Mouse (Mus musculus) embryonic facial prominence, embryonic 14.5 days (tissue): Measurements from ENCODE around the gene 1700023F06Rik. TPM values are rescaled to one million over a fixed set of nuclear protein-coding genes. Genes with fewer than 3 reads are reported as not detected.

ENCODE experiments used
- ATAC-seq: fragments of 200-750 bp; cut with Nextera tagmentation; 2 replicates; pipeline ENCODE4 v1.8.0; 2017; ENCODE audit warnings: low read depth, moderate number of reproducible peaks, moderate TSS enrichment
- DNase-seq: peaks from one replicate; pipeline ENCODE4 v3.0.0-alpha.2; 2015; ENCODE audit warnings: low spot score
- H3K27ac ChIP-seq: fragments of 300-500 bp; sonication (generic); replicated peaks from 2 replicates; pipeline ENCODE4 v1.5.1; 2014; ENCODE audit warnings: low read depth, mild to moderate bottlenecking, low read length, moderate library complexity
- H3K27me3 ChIP-seq: fragments of 300-500 bp; sonication (generic); replicated peaks from 2 replicates; pipeline ENCODE4 v1.6.1; 2014; ENCODE audit warnings: low read length; ENCODE audit not compliant: control insufficient read depth, insufficient read depth
- H3K36me3 ChIP-seq: fragments of 300-500 bp; sonication (generic); 2 replicates; pipeline ENCODE4 v1.6.1; 2014; ENCODE audit warnings: low read length, mixed read lengths; ENCODE audit not compliant: control insufficient read depth, insufficient read depth
- H3K4me1 ChIP-seq: fragments of 300-500 bp; sonication (generic); 2 replicates; pipeline ENCODE4 v1.6.1; 2014; ENCODE audit warnings: antibody characterized with exemption, low read length; ENCODE audit not compliant: control insufficient read depth, insufficient read depth
- H3K4me2 ChIP-seq: fragments of 300-500 bp; sonication (generic); 2 replicates; pipeline ENCODE4 v1.6.1; 2014; ENCODE audit warnings: low read depth, mild to moderate bottlenecking, low read length, moderate library complexity, mixed read lengths
- H3K4me3 ChIP-seq: fragments of 300-500 bp; sonication (generic); 2 replicates; pipeline ENCODE4 v1.5.1; 2014; ENCODE audit warnings: low read depth, mild to moderate bottlenecking, low read length
- H3K9ac ChIP-seq: fragments of 300-500 bp; sonication (generic); 2 replicates; pipeline ENCODE4 v1.6.1; 2014; ENCODE audit warnings: low read depth, mild to moderate bottlenecking, low read length, moderate library complexity, mixed read lengths
- H3K9me3 ChIP-seq: fragments of 300-500 bp; sonication (generic); 2 replicates; pipeline ENCODE4 v1.6.1; 2016; ENCODE audit warnings: low read length; ENCODE audit not compliant: control insufficient read depth
- WGBS: fragments of 180-500 bp; shearing (Covaris S2); extraction: QIAGEN DNeasy Blood & Tissue Kit; methylation state at CpG from one replicate; pipeline ENCODE4 v1.1.7; 2014; 5-methylcytosine and 5-hydroxymethylcytosine counted together
- polyA plus RNA-seq: library from polyadenylated mRNA; unstranded; fragments of >200 nt; fragmentation: Nextera tagmentation; extraction: Ambion mirVana; gene quantifications from 2 replicates; pipeline ENCODE4 v1.2.1, GENCODE M21; 2014

1700023F06Rik gene
- polyA plus RNA-seq, 1 experiment from 2014 or later, result 1.6 TPM

DNA sequence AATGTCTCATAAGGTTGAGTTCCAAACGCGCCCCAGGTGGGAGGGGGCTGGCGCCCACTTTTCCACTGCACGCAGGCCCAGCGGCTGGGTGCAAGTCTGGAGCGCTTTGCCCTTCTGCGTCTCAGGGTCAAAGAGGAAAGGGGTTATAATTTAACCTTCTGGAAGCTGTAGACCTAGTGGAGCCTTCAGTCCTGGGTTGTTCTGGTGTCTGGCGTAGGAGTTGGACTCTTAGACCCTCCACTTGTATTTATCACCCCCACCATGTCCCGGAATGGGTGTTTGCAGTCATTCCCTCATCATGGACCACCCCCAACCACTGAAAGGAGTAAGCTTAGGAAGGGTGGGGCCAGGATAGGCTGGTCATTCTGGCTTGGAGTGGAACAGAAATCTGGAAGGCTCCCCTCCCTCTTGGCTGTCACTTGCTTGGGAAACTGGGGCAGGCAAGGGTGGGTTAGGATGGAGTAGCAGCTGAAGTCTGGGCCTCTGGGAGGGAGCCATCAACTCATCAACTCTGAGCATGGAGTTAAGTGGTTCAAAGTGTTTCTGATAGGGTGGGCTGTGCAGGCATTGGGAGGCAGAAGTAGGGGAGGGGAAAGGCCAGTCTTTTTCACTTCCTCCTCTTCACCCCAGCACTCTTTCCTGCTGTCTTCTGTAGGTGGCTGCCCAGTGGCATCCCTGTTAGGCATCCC, 36.5 kb downstream of the 1700023F06Rik start:
- Histone ChIP-seq H3K9ac (no peak overlapping the region), H3K27me3 (peaks cover 36% of the 10 kb centered on the region), H3K36me3 (no peaks in the 10 kb centered on the region), H3K4me1 (no peaks in the 10 kb centered on the region; the same call in 1 of the 2 replicates), H3K4me2 (peak overlapping the region; percentile 98), H3K4me3 (peak overlapping the region; percentile 60; the same call in 1 of the 2 replicates), H3K9me3 (no peaks in the 10 kb centered on the region), H3K27ac (no peak overlapping the region)
- DNase-seq, result no peak
- no peak for ATAC-seq
- 48% methylated on average over 9 of the region's 9 CpGs for WGBS

DNA sequence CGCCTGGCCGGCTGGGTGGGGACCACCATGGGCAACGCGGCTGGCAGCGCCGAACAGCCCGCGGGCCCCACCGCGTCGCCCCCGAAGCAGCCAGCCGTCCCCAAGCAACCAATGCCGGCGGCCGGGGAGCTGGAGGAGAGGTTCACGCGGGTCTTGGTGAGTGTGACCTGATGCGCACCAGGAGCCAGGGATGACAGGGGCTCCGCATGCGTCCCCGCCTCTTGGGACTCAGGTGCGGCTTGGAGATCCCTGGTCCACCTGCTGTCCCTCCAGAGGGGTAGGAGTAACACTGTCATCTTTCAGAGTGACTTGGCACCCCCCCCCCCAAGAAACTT, 37.1 kb downstream of the 1700023F06Rik start:
- peaks cover 36% of the 10 kb centered on the region for H3K27me3 ChIP-seq
- peak overlapping the region; percentile 60 for H3K4me3 ChIP-seq
- ATAC-seq (no peak), DNase-seq (no peak)
- no peak overlapping the region for H3K27ac ChIP-seq
- H3K9me3 ChIP-seq, result no peaks in the 10 kb centered on the region
- H3K36me3 ChIP-seq, result no peaks in the 10 kb centered on the region
- peak overlapping the region; percentile 62 for H3K9ac ChIP-seq
- WGBS, result 0% methylated on average over 7 of the region's 23 CpGs
- H3K4me2 ChIP-seq, result peak overlapping the region; percentile 98
- no peaks in the 10 kb centered on the region; the same call in 1 of the 2 replicates for H3K4me1 ChIP-seq

DNA sequence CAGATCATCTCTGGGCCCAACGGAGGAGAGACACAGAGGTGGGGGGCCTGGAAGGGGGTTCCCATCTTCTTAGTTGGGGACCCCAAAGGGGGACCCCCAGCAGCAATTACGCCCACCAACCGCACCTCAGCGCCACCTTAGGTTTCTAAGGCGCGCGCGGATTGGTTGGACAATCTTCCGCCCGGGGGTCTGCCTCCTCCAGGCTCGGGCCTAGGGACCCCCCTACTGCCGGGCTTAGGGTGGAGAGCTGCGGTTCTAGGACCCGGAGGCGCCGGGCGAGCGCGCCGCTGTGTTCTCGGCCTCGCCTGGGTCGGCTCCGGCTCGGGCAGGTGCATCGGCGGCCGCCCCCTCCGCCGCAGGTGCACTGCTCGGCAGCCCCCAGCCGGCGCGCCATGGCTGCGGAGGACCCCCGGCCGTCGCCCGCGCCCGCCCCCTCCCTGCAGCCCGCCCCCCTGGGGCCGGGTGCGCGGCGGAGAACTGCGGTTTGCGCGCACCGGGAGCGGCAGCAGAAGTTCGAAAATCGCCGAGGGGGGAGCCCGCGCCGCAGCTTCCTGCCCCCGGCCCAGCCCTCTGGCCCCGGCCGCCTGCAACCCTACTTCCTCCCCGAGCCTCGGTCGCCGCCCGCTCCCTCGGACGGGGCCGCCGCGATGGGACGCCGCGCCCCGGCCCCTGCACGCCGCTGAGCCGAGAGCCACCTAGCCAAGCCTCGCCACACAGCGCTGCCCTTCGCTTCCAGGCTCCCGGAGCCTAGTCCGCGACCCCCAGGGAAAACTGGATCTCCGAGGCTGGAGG, 37.7 kb downstream of the 1700023F06Rik start, which contains the start of gene Fmnl1:
TSS of gene Fmnl1 (plus strand) at position 614 of the 792 bp plus-strand sequence.
- no peak for DNase-seq
- Histone ChIP-seq H3K4me1 (no peaks in the 10 kb centered on the region; the same call in 1 of the 2 replicates), H3K9me3 (no peaks in the 10 kb centered on the region), H3K4me3 (peak within 1 kb of the TSS; percentile 60), H3K36me3 (no peaks in the 10 kb centered on the region), H3K27me3 (peaks cover 36% of the 10 kb centered on the region), H3K27ac (no peak within 1 kb of the TSS), H3K9ac (peak within 1 kb of the TSS; percentile 62), H3K4me2 (peak within 1 kb of the TSS; percentile 98)
- ATAC-seq, result peak; percentile 42; the same call in 1 of the 2 replicates
- WGBS, result 4% methylated on average over 14 of the region's 84 CpGs

DNA sequence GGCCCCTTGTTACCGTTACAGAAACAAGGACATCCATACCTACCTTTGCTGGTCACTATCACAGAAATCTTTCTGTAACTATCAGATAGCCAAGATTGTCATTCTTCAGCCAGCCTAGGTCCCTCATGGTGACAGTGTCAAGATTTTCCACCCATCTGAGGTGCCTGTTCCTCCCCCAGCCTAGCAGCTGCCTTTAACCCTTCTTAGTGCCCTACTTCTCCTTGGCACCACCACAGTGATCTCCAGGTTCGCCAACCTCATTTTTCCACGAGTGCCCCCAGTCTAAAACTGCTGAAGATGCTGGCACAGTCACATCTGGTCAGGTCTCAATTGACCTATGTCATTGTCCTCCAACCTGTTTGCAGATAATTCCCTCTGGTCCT, 38.3 kb downstream of the 1700023F06Rik start:
- Histone ChIP-seq H3K4me2 (peak overlapping the region; percentile 98), H3K27ac (no peak overlapping the region), H3K36me3 (no peaks in the 10 kb centered on the region), H3K9ac (no peak overlapping the region), H3K27me3 (peaks cover 36% of the 10 kb centered on the region), H3K4me3 (peak overlapping the region; percentile 60), H3K9me3 (no peaks in the 10 kb centered on the region), H3K4me1 (no peaks in the 10 kb centered on the region; the same call in 1 of the 2 replicates)
- WGBS, result 41% methylated on average over 3 of the region's 3 CpGs
- ATAC-seq (no peak), DNase-seq (no peak)

DNA sequence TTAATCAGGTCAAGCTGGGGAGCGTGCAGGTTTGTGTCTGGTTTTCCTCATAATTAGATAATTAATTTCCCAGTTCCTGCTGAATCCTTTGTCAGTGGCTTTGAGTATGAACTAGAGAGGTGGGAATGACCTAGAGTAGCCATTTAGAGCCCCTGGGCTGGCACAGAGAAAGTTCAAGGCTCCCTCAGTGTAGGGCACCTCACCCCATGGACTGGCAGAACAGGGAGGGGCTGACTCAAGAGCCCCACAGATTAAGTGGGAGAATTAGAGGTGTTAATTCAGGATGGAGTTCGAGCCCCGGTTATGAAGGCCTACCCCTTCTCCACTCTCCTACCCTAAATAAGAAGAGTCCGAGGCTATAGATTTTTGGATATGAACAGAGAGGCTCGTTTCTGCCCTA, 38.7 kb downstream of the 1700023F06Rik start:
- Histone ChIP-seq H3K4me1 (no peaks in the 10 kb centered on the region; the same call in 1 of the 2 replicates), H3K27me3 (peaks cover 36% of the 10 kb centered on the region), H3K36me3 (no peaks in the 10 kb centered on the region), H3K27ac (no peak overlapping the region), H3K9me3 (no peaks in the 10 kb centered on the region), H3K4me3 (no peak overlapping the region), H3K4me2 (no peak overlapping the region), H3K9ac (no peak overlapping the region)
- ATAC-seq (no peak), DNase-seq (no peak)
- WGBS, result 86% methylated on average over 5 of the region's 5 CpGs

DNA sequence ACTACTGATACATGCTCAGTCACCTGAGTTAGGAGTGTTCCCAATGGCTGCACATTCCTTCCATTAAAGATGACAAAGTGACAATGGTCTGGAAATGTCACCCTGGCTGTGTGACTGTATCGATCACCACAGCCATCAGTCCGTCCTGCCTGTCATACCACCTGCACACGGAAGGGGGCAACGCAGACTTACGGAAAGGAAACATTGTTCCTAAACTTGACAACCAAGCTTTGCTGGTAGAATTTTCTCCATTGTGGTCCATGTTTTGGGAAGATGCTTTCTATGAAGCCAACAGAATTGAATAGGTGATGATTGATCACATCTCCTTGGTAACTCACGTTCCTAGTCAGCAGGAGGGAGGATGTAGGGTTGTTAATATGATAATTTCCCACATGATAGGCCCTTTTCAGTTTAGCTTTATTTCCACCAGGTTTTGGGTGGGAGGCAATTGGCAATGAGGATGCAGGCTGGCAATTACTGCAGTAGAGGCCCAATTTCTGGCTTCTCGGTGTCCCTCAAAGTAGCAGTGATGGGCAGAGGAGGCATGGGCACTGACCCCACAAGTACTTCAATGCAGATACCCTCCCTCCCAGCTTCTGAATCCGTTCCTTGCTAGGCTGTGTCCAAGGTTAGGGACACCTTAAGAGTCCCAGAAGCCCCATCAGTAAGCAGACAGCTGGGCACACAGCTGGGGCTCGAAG, 39.5 kb downstream of the 1700023F06Rik start:
- ATAC-seq, result no peak
- 24% methylated on average over 9 of the region's 9 CpGs for WGBS
- H3K36me3 ChIP-seq, result no peaks in the 10 kb centered on the region
- no peaks in the 10 kb centered on the region for H3K9me3 ChIP-seq
- no peak overlapping the region for H3K4me3 ChIP-seq
- DNase-seq, result peak; percentile 72
- no peak overlapping the region for H3K9ac ChIP-seq
- no peaks in the 10 kb centered on the region for H3K4me1 ChIP-seq
- H3K27me3 ChIP-seq, result peaks cover 36% of the 10 kb centered on the region
- no peak overlapping the region for H3K4me2 ChIP-seq
- H3K27ac ChIP-seq, result no peak overlapping the region

DNA sequence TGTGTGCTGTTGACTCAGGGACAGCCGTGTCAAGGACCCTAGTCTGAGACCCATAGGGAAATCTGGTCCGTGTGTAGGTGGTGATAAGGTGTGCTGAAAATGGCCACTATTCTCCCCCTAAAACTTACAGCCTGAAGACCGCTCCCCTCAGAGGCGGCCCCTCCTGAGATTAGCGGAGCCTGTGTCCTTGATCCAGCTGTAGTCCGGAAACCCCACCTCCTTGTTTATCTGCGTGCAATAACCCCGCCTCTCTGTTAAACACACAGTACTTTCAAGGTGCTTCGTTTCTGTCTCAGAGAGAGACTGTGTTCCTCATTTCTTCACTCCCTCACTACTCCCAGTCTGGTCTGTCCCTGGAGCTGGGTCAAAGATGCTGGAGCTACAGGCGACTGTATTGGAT, 44.0 kb downstream of the 1700023F06Rik start:
- no peaks in the 10 kb centered on the region for H3K36me3 ChIP-seq
- no peak overlapping the region for H3K4me3 ChIP-seq
- H3K4me2 ChIP-seq, result no peak overlapping the region
- DNase-seq, result no peak
- no peak overlapping the region for H3K9ac ChIP-seq
- no peaks in the 10 kb centered on the region for H3K9me3 ChIP-seq
- no peak for ATAC-seq
- no peaks in the 10 kb centered on the region for H3K4me1 ChIP-seq
- H3K27me3 ChIP-seq, result peaks cover 6% of the 10 kb centered on the region
- no peak overlapping the region for H3K27ac ChIP-seq
- 30% methylated on average over 10 of the region's 10 CpGs for WGBS

DNA sequence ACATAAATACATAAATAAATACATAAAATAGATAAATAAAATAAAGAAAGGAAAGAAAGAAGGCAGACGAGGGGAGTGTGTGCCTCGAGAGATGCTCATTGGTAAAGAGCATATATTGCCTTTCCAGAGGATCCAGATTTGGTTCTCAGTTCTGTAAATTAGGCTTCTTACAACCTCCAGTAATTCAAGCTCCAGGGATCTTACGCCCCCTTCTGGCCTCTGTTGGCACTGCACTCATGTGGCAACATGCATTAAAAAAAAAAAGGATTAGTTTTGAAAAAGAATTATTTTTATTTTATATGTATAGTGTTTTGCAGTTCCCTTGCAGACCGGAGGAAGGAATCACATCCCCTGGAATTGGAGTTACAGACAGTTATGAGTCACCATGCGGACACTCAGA, 46.2 kb downstream of the 1700023F06Rik start:
- Histone ChIP-seq H3K27ac (no peak overlapping the region), H3K4me3 (no peak overlapping the region), H3K27me3 (no peaks in the 10 kb centered on the region), H3K4me2 (no peak overlapping the region), H3K4me1 (peaks cover 7% of the 10 kb centered on the region; the same call in 1 of the 2 replicates), H3K9ac (no peak overlapping the region), H3K36me3 (no peaks in the 10 kb centered on the region), H3K9me3 (no peaks in the 10 kb centered on the region)
- ATAC-seq (no peak), DNase-seq (no peak)
- WGBS, result 90% methylated on average over 5 of the region's 5 CpGs
